Mouse (Mus musculus) layer of hippocampus, postnatal 10 days (tissue): Measurements from ENCODE around the gene Nalcn. TPM values are rescaled to one million over a fixed set of nuclear protein-coding genes. Genes with fewer than 3 reads are reported as not detected.

Experiments used
- DNase-seq, 2 experiments: peaks; one replicate each; pipeline ENCODE4 v3.0.0; 2021; ENCODE audit warnings: low spot score in 2 of 2
- total RNA-seq, 2 experiments: library from RNA; stranded (reverse); gene quantifications; 2 replicates each; pipeline ENCODE4 v1.2.3; 2021

Gene Nalcn
- total RNA-seq, 2 experiments from 2014 or later, result 58.0 to 60.8 TPM

DNA sequence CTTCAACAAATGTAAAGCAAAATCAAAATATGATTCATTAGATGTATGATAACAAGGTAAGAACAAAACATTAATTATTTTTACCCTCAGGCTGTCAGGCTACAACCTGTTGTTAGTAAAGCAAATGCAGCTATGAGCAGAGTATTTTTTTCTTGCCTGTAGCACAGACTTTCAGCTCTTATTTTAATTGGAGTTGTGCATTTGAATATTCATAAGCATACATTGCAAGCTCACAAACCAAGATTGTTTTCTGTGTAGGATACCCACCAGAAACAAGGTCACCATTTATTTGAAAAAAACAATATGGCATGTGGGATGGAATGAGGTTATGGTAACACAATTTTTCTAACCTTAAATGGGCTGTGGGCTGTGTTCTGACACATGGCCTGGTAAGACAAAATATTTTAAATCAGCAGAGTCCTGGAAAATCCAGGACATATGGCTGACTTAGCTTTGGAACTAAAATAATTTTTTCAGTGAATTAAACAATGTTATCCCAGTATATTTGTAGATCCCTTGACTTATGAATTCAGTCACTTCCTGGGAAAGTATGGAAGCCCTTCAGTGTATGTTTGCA is 394.2 kb downstream of the Nalcn start:
- DNase-seq, result no peak

Other genes with a start within 250 kb of the Nalcn start
- gene Itgbl1, start 32.8 kb upstream of the Nalcn start, total RNA-seq, result 10 to 100 TPM; 14.6 to 18.1 TPM